Mouse (Mus musculus): Measurements from ENCODE around the gene Plcb1.
"Not testable (repeated sequence)": the region's sequence is repeated elsewhere in the genome, so short reads cannot be mapped to it uniquely, and the experiment has no call there.

Gene Plcb1

DNA sequence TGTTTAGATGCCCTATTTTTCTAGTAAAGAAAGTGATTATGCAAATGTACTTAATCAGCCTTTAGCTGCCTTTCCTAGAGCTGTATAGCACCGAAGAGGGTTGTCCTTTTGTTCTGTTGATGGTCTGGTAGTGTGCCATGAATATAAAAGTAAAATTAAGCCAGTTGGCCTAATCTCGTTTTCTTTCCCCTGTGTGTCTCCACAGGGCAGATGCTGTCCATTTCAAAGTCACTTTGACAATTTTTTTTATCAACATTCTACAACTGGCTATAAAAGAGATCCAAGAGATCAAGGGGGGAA, 520.6 kb downstream of the Plcb1 start:
- DNase-seq (ENCODE audit: low spot score), result no peak

DNA sequence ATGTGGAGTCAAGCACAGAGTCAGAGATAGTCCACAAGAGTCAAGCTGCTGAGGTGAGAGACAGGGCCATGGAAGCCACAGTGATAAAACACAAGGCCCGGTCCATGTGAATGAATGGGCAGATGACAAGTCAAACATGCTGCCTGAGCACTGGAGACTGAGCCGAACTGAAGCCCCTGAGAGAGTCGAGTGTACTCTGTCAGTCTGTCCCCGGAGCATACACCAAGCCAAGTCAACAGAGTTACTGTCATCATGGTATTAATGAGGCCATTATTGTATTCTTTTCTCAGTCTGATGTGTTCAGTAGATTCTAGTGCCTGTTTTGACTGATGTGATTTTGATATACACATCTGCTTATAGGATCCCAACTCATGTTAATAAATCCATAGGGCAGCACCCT, 521.9 kb downstream of the Plcb1 start:
- DNase-seq (ENCODE audit: low spot score), result no peak

DNA sequence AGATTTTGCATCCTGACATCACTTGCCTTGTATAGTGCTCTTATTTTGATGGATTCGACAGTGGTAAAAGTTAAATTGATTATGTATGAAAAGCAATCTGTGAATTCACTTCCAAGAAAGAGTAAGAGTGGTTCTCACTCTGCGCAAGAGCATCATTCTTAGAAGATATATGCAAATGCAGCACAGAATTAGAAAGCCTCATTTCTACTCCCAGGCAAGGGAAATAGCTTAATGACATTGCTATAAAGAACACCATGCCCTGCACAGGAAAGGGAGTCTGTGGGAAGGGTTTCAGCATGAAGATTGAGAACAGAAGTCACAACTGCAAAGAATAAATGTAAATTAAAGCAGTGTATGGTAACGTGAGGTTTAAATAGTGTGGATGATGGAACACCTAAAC, 530.1 kb downstream of the Plcb1 start:
- DNase-seq (ENCODE audit: low spot score), result no peak

DNA sequence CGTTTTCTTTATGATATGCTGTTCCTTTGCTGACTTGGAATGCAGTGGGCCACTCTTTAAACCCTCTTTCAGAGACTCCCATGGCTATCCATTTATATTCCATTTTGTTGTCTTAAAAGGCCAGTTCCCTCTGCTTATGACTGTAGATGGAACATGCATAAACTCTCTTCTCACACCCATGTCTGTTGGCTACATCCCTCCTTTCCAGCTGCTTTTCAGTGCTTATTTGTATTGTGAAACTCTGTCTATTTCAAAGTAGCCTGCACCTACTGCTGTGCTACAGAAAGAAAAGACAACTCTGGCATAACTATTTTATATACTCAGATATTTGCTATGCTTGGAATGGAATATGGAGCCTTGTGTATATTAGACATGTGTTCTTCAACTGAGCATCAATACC, 532.3 kb downstream of the Plcb1 start:
- DNase-seq (ENCODE audit: low spot score), result no peak

DNA sequence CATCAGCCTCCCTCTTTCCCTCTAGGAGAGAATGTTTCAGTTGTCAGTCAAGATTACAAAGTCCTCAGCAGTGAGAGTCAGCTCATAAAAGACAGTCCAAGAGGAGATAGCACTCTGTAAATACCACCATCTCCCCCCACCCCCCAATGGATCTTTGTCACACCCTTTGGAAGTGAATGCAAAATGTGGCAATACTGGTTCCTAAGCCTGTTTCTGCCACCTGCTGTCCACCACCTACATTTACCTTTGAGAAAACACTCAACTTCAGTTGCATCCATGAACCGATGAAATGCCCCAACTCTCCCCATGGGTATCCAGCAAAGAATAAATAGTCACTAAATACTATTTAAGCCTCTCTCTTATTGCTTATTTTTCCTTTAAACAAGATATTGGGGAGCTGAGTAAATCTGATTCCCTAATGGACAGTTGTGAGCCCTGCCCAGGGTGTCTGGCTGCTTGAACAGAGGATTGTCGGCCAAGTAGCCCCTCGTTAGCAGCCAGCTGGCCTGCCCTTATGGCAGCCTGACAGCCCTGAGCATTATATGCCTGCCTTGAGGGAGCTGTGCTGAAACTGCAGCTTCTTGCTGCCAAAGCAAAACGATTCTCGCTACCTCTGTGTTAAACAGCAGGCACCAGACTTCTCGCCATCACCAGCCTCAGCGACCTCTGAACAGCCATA, 537.5 kb downstream of the Plcb1 start:
- DNase-seq (ENCODE audit: low spot score), result no peak

DNA sequence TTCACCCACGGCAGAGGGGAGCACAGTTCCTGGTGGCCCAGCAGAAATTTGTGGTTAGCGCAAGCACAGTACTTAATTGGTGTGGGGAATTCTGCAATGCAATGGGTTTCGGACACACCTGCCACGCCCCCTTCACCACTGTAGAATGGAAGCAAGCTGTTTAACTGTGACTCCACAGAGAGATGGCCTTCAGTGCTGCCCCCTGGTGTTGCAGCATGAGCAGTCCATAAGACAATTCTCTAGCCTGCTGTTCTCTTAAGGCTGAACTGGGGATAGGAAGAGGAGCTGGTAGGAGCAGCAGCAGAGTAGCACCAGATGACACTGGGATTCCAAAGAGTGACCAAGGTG, 538.1 kb downstream of the Plcb1 start:
- peak; percentile 64 for DNase-seq (ENCODE audit: low spot score)

DNA sequence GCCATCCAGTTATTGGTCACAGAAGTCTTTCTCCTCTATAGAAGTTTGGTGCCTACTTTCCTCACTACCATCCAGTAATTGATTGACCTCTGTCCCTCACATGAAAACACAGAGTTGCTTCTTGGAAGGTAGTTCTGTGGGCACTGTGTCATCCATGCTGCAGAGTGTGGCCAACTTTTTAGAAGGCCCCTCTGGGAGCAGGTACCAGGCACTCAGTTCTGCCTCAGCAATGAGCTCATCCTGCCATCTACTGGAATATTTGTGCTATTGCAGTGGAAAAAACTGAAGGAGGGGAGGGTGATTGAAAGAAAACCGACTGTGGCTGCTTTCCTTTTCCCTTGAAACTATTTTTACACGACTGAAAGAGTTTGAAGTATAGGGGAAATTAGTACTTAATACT, 542.9 kb downstream of the Plcb1 start:
- DNase-seq (ENCODE audit: low spot score), result peak; percentile 14

DNA sequence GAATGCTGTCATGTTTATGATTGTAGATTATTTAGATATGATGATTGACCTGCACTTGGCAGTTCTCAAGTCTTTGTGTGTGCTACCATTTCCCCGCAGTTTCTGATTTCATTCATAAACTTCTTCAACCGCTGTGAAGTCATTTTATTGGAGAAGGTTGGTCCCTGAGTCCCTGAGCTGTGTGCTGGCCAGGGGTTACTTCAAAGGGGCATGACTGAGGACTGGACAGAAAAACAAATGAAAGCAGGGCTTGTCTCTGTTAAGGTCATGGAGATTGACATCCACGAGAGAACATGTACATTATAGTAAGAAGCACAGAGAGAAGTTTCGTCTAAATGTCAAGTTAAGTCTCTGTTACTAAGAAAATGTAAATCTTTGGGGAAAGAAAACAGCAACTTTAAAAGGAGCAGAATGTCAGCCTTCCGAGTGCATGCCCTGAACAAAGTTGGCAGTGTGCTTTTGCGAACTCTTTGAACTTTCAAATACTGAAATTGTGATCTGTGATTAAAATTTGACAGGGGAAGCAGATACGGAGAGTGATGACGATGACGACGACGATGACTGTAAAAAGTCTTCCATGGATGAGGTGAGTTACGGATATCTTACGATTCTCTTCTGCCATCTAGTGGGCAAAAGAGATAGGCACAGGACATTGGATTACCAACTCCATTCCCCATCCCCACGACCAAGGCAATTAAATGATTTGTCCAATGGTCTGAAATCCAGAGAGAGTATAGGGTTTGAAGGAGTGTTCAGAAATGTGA, 544.1 kb downstream of the Plcb1 start:
- DNase-seq (ENCODE audit: low spot score), result peak; percentile 62

DNA sequence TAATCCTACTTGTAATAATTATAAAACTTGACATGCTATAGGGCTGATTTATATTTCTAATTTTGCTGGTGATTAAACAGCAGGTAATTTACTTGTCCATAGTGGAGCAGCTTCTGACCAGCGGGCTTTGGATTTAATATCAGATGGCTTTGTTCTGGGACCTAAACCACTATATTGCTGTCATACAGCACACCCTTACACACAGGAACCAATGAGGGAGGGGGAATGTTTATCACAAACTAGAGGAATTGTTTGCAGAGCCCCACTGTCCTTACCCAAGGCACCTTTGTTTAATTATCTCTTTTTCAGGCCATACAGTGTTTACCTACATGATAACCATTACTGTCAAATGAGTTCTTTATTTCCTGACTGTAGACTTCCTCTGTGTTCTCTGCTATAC, 546.0 kb downstream of the Plcb1 start:
- no peak for DNase-seq (ENCODE audit: low spot score)

DNA sequence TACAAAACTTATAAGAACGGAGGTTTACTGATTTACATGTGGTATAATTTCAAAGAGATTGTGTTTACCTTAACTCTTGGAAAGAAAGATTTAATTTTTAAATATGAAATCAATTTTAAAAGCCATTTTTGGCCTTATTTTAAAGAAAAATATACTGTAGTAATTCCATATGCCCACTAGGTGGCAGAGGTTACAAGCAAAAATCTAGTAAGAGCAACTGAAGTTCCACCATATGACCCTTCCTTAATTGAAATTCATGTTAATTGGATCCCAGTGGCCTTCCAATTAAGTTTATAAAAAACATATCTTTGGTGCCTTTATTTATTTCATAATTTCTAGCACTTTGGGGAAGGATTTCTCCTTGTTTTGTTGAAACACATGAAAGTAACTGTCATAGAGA, 570.4 kb downstream of the Plcb1 start:
- DNase-seq (ENCODE audit: low spot score), result no peak

DNA sequence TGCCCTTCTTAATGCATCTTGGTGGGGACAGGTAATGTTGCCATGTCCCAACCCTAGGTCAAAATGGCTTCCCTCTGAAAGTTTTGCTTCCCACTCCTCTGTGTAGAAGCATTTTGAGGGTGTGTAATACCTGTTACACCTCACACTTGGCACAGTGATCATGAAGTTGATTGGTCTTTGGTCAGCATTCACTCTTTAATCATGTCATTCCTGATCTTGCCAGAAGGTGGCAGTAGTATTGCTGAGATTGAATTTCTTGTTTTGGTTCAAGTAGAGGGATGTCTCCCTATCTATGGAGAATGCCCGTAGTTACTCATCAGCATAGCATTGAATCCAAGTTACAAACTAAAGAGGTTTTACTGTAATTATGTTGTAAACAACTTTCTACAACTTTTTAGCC, 575.9 kb downstream of the Plcb1 start:
- DNase-seq (ENCODE audit: low spot score), result peak; percentile 38

DNA sequence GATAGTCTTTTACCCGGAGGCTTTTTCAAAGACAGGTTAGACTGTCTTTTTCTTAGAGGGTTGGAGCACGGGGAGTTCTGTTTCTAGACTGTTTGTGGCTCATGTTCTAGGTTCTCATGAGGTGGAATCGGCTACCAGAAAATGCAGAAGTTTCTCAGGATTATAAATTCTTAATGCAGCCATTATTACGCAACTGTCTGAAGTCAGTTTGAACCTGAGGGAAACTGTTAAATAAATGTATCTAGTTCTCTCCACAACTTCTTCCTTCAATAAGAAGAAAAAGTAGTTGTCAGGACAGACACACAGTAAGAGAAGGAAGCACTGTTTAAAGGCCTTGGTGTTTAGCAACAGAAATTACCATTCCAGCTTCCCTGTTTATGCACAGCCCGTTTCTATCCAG, 577.1 kb downstream of the Plcb1 start:
- no peak for DNase-seq (ENCODE audit: low spot score)

DNA sequence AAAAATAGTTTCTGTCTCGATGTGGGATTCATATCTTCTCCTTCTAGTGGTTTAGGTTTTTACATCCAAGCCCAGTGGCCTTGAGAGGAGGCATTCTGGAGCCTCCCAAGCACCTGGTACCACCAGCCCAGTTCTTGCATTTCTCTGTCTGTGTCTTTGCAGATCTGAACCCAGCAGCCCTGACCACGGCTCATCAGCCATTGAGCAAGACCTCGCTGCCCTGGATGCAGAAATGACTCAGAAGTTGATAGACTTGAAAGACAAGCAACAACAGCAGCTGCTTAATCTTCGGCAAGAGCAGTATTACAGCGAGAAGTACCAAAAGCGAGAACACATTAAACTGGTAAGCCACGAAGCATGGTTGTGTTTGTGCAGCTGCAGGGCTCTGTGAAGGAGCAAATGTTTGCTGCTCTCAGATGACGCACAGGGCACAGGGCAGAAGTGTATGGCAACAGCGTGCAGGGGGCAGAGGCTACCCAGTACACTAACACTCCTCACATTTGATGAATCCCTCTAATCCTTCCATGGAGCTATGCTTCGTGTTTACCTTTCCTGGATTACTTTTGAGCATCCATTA, 584.5 kb downstream of the Plcb1 start:
- no peak for DNase-seq (ENCODE audit: low spot score)

DNA sequence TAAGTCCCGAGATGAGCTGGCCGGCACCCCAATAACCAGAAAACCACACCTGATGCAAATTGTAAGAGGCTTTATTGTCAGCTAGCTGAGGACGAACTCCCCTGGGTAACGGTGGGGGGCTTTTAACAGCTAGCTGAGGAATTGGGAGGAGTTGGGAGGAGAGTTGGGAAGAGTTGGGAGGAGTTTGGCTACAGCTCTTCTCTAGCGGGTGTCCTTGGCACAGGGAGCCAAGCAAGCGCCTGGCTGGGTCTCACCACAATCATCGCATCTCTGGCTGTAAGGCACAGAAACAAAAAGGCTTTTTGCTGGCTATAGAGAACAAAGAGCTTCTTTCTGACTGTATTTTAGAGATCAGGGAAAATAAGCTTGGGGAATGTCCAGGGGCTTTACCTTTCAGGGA, 594.9 kb downstream of the Plcb1 start:
- not testable (repeated sequence) for DNase-seq (ENCODE audit: low spot score)

DNA sequence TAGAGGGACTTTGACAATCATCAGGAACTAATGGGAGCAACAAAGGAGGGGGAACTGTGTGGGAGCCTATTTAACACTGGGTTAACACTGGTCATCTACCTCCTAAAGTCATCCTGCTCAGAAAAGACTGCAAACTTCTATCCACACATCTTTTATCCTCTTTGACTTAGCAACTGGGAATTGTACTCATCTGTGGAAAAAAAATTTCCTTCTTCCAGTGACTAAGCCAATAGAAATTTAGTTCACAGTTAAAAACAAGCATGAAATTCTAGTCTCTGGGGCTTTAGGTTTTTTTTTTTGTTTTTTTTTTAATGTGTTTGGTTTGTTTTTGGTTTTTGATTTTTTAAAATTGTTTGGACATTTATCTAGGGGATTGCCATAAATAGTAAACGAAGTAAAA, 595.5 kb downstream of the Plcb1 start:
- no peak for DNase-seq (ENCODE audit: low spot score)

DNA sequence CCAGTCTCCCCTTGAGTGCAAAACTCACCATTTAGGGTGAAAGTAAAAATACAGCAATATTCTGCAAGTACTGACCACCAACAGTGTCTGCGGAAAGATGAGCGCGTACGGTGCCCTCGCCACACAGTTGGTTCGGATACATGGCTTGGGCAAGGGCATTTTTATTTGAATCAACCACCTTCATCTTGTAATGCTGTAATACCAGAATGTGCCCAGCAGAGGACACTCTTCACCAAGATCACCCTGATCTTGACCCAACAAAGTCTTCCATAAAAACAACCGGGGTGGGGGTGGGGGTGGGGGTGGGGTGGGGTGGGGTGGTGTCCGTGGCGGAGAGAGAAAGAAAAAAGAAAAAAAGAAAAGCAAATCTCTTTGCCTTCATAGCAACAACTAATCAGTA, 602.1 kb downstream of the Plcb1 start:
- peak; percentile 33 for DNase-seq (ENCODE audit: low spot score)

DNA sequence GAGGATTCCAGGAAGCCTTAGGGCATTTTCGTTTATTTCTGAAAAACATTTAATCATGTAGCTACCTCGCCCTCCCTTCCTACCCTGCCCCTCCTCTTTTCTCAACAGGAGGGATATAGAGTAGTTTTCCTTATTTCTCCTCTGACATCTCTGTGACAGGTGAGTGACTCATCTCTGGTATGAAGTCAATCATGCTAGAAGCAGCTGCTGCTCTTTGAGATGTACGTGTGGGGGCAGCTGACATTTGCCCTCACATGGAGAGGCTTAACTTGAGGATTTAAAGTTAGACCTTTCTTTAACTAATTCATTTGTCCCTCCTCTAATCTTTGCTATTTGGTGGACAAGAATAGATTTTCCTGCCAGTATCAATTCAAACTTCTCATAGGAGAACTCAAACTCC, 608.8 kb downstream of the Plcb1 start:
- DNase-seq (ENCODE audit: low spot score), result no peak

DNA sequence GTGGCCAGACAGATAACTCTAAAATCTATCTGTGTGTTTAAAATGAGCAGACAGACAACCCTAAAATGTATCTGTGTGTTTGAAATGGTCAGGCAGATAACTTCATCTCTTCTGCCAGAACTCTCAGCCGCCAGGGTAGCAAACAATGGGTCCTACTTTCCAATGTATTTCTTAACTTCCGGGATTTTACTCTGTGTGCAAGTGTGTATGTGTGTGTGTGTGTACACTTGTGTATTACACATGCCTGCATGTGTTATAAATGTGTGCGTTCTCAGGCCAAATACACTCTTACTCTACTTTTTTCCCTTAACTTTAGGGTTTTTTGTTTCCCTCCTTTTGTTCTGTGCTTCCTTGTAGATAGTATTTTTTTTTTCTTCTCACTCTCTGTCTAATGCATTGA, 610.5 kb downstream of the Plcb1 start:
- DNase-seq (ENCODE audit: low spot score), result no peak

DNA sequence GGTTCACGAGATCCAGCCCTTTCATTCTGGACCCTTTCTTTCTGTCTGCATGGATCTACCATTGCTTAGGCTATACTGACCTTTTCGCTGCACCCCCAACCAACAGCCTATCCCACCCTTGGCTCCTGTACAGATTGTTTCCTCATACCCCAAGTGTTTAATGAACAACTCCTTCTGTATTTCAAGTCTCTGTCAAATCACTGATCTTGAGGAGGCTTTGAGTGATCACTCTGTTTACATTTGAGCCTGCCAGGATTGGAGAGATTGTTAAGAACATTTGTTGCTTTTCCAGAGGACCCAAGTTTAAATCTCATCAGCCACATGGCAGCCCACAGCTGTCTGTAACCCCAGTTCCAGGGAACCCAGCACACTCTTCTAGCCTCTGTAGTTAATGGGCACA, 612.1 kb downstream of the Plcb1 start:
- peak; percentile 16 for DNase-seq (ENCODE audit: low spot score)

DNA sequence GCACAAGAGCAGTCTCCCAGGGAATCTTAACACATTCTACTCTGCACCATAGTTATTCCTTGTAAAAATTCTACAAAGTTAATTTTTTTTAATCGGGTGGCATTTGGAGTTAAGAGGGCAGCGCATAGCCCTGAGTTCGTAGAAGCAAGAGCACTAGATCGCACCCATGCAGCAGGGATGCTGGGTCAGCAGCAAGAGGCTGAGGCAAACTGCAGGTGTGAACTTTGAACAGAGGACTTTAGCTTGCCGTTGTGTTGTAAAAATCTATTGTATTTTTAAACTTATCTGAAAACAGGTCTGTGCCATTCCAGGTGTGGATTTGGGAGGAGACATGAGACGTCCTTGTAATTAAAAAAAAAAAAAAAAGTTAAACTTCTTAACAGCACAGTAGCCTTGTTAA, 613.9 kb downstream of the Plcb1 start:
- DNase-seq (ENCODE audit: low spot score), result no peak

DNA sequence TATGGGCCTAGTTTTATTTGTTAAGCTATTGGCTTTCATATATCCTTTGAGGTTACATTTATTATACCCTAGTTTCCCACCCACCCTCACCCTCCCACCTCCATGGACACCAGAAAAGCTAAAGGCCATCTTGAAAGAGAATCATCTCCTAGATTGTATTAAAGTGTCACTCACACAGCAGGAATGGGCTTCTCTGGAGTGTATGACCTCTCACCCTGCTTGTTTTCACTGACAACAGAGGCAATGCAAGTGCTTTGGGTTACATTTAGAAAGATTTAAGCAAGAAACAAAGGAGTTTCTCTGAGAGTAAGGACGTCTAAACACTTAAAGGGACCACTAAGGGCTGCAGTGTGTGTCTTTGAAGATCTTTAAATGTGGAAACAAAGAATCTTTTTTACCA, 617.0 kb downstream of the Plcb1 start:
- no peak for DNase-seq (ENCODE audit: low spot score)

DNA sequence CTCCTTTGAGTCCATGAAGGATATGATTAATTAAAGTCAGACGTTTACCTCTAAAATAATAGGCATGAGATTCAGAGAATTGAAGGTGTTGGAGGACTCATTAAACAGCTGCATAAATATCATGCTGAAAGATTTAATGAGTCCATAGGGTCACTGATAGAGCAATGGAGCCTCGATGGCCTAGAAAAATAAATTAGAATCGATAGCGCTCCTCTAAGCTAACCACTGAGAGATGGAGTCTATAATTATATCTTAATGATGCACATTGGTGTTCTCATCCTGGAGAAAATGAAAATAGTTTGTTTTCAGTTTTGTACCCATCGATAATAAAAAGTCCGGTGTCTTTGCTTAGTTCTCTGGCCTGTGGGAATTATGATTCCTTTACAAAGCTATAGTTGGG, 617.5 kb downstream of the Plcb1 start:
- no peak for DNase-seq (ENCODE audit: low spot score)

DNA sequence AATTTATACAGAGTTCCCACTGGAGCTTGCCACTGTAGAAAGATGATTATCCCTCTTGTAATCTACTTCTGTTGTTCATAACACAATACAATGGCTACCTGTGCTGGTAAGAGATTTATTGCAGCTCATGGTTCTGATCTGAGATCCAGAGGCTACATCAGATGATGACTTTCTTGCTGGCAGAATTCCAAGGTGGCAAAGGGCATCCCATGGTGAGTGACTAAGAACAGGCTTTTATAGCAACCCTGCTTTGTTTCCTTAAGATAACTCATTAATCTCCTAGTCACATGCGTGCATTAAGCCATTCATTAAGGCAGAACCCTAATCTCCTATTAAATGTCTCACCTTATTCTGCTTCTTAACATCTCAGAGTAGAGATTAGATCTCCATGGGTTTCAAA, 618.2 kb downstream of the Plcb1 start:
- no peak for DNase-seq (ENCODE audit: low spot score)
